Mouse (Mus musculus) liver, adult (tissue): Measurements from ENCODE around the gene Ddx47.

Experiments
- GATA4 ChIP-seq: IDR thresholded peaks from 2 replicates; pipeline ENCODE4 v1.6.1; 2014; ENCODE audit warnings: mild to moderate bottlenecking, low read length; ENCODE audit not compliant: insufficient replicate concordance

Ddx47 gene

DNA sequence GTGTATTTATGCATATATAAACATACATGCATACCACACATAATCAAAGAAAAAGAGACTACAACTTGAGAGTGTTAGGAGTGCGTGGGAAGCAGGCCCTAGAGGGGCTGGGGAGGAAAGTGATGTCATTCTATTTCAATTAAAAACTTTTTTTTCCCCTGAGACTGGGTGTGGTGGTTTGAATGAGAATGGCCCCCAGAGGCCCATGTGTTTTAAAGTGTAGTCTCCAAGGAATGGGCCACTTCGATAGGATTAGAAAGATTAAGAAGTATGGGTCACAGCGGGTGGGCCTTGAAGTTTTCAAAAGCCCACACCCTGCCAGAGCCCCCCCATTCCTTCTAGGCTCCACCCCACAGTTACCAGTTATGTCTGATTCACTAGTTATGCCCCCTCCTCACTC is 27.3 kb downstream of the Ddx47 start:
- no peak for TF ChIP-seq GATA4

DNA sequence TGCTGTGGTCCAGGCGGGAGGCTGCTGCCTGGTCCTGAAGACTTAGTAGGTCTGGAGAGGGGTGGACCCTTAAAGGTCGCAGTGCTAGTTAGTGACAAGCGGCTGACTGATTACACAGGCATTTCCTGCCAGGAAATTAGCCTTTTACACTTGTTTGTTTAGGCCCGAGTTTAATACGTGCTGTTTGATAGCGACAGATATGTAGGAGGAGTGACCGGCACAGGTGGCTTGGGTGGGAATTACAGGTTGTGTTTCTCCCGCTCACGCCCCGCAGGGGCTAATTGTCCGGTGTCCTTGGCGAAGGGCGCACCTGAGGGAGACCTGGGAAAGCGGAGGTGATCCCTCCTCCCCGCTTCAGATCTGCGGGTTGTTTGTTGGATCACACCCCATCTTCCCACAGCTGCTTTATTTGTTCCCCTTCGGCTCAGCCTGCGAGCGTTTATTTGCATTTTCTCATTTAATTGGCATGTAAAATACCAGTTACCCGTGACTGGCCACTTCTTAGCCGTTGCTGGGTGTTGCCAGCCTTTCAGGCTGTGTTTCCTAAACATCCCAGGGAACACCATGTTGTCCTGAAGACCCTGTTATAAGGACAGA is 29.0 kb downstream of the Ddx47 start:
- TF ChIP-seq GATA4: no peak

DNA sequence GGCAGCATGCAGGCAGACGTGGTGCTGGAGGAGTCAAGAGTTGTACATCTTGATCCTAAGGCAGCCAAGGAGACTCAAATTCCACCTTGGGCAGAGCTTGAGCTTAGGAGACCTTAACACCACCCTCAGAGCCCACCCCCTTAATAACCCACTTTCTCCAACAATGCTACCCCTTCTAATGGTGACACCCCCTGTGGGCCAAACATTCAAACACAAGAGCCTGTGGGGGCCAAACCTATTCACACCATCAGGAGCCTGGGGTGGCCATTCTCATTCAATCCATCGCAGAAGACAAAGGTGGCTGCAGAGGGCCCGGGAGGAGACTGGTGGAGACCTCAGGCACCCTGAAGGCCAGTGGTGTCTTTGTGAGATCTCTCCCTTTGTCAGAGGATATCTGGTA is 30.5 kb downstream of the Ddx47 start:
- TF ChIP-seq GATA4: no peak

DNA sequence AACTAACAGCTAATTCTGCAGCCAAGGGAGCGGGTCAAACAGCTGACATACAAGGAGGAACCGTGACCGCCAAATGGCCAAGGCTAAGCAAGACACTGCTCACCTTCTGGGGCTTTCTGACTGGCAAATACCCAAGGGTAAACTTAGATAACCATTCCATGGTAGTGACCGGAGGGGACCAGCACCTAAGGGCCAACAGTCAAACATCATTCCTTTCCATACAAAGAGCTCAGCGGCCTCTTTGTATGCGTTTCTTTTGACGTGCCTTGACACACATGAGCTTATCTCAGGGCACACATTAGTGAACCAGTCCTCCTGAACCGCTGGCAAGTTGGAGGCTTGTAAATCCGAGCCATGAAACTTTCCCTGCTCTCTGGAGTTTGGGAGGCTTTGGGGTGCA is 35.9 kb downstream of the Ddx47 start:
- TF ChIP-seq GATA4: no peak

DNA sequence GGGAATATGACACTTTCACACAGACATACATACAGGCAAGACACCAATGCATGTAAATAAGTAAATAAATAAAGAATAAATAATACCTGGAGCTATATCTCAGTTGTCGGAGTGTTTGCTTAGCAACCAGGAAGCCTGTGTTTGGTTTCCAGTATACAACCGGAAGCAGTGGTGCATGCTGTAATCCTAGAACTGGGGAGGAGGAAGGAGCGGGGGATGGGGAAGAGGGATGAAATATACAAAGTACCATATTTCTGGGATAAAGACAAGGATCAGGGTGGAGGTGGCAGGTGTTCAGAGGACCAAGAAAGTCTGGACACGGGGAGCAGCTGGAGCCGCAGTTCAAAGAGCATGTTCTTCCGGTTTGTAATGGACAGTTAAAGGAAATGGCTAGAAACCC is 37.1 kb downstream of the Ddx47 start:
- no peak for TF ChIP-seq GATA4

DNA sequence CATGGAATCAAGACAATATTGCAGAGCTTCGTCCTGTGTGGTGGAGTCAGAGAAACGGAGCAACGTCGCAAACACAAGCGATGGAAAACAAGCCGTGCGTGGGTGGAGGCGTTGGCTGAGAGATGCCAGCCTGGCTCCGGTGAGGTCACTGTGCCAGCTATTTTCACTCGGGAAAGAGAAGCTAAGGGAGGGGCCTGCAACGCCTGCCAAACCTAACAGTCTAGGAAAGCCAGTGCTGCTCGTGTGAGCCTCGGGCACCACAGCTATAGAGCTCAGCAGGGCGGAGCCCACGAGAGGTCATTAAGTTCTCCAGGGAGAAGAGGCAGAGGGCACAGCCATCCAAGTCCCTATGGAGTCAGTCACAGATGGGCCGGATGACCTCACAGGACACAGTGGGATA is 37.5 kb downstream of the Ddx47 start:
- TF ChIP-seq GATA4: no peak

DNA sequence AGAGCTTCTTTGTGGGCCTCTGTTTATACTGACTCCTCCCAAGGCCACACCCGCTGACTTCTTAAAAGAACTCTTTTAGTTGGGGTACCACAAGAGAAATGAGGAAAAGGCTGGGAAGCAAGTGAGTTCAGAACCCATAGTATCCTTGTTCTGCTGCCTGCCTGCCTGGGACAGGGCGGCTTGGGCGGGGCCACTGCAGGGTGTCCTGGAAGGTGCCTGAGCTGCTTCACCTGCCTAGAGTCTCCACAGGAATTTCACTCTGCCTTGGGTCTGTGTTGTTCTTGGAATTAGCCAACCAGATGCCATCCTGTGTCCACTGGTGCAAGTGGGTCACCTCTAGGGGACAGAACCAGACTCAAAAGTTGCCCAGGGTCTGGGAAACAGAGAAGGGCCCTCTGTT is 42.4 kb downstream of the Ddx47 start:
- no peak for TF ChIP-seq GATA4

DNA sequence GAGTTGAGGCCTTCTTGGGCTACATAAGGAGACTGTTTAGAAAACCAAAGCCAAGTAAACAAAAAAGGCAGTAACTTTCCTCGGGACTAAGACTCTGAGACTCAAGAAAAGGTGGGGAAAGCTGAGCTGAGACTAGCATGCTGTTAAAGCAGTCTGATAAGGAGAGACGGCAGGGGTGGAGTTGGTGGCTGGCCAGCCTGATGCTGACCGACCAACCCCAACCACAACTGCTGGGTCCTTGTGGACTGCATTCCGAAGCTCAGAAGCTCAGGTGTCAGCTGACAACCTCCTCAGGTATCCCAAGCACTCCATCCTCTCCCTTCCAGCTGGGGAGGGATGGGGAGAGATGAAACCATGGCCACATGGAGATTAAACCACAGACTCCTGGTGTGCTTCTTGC is 44.5 kb downstream of the Ddx47 start:
- TF ChIP-seq GATA4: no peak

DNA sequence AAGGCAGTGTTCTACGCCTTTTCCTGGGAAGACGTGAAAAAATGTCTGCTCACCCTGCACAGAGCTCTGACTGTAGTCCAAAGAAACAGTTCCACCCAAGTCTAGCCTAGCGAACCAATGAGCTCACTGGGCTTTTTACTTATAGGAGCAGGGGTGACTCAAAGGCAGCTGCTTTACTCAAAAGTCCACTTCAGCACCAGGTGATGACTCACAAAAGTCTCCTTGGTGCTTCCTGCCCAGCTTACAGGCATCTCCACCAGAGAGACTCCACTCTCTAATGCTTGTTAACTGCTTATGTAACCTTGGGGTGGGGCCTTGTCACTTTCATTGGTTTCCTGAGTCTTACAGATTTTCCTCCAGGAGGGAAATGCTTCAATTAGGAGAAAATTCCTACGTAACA is 49.3 kb downstream of the Ddx47 start:
- no peak for TF ChIP-seq GATA4

DNA sequence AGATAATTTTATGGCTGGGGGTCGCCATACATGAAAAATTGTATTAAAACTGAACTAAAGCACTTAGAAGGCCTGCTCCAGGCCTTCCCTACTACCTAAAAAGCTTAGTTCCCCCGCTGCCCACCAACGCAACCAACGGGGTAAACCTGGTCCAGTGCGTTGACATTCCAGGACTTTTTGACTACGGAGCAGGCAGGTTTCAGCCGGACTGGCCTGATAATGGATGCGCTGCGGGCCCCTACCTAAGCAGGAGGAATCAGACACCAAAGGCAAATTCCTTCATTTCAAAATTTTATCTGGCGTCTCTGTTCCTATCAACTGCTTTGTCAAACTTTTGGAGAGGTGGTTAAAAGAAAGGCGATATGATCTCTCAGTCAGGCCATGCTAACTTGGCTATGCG is 53.2 kb downstream of the Ddx47 start:
- no peak for TF ChIP-seq GATA4

DNA sequence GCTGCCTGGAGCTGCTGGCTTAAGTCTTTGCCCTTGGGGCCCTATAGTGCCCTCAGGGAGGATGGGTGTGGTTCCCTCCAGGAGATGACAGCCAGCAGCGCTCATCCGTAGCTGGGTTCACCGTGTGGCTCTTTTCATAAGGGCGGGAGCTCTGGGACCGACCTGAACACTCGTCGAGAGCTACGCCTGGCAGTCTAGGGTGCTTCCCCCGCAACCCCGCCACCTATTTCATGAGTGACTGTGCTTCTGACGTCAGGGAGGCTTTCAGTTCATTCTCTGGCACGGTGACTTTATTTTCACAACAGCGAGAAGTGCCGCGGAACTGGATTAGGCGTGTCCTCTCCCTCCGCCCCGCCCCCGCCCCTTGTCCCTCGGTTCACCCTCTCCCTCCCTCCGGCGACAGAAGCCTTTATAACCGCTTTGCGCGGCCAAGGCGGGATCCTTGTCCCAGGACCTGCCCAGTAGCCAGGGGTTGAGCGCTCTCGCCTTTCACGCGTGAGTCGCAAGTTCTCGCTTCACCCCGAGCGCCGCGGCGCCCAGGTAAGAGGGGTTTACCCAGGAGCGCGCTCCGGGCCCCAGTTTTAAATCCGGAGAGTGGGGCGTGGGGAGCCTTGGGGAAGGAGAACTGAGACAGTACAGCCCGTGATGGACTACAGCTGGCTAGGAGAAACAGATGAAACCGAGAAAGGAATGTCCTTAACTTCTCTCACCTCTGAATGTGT is 54.0 kb downstream of the Ddx47 start, which contains the start of gene Gprc5a:
TSS of gene Gprc5a (plus strand) at position 416 of the 722 bp plus-strand sequence.
- no peak for TF ChIP-seq GATA4

DNA sequence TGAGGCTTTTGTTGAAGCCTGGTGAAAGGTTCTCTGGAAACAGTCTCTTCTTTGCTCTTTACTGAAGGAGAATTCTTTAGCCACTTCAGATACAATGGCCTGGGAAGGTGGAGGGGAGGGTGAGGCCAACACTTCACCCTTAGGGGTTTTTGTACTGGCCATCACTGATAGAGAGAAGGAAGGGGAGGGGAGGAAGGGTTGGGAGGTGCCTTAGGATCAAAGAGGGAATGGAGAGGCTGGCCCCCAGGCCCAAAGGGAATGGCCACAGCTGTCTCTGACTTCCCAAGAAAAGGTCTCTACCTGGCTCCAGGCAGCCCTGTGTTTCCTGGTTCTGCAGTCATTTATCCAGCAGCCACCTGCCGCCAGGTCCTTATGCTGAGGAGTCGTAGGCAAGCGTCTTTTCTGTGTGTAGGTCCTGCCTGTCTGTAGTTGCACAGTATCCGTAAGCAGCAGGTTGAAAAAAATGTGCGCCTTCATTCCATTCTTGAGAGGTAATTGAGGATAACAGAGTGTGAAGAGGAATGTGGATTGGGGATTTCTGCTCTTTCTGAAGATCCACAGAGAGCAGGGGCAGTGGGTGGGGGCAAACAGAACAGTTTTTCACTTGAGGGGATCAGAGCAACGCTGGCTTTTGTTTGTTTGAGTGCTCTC is 55.5 kb downstream of the Ddx47 start:
- TF ChIP-seq GATA4: no peak

DNA sequence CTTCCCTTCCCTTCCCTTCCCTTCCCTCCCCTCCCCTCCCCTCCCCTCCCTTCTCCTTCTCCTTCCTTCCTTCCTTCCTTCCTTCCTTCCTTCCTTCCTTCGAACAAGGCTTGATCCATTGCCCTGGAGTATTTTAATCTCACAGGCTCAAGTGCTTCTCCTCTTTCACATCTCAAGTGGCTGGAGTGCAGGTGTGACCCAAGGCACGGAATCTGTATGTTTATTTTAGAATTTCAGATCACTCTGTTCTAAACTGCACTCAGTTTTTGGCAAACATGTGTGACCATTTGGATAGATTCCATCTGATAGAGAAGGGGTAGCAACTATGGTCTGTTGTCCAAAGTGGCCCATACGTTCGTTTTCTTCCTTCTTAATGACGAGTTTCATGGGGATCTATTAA is 56.8 kb downstream of the Ddx47 start:
- TF ChIP-seq GATA4: no peak

DNA sequence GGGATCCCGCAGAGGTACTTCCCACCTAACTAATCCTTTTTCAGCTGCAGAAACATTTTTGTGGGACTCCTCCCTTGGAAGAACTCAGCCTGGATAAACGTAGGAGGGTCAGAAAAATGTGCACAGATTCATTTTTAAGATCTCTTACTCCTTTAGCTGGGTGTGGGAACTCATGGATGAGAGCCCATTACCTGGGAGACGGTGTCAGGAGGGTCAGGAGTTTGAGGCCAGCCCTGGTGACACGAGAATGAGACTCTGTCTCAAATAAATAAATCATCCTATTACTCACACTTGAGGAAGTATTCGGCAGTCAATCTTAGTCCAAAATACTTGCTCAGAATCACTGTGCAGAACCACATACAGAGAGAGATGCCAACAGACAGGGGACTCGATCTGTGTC is 58.4 kb downstream of the Ddx47 start:
- TF ChIP-seq GATA4: no peak

DNA sequence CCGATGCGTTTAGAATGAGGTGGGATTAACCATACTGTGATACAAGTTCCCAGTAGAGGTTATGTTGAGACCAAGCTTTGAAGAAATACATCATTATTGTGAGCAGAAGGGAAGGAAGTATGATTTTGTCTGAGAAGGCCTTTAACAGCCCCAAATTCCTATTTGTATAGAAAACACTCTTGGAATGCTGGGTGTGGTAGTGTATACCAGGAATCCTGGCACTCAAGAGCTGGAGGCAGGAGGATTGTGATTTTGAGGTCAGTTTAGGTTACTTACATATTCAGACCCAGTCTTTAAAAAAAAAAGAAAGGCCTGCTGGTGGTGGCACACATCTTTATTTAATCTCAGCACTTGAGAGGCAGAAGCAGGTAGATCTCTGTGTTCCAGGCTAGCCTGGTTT is 58.9 kb downstream of the Ddx47 start:
- no peak for TF ChIP-seq GATA4
